Mouse (Mus musculus) urinary bladder, postnatal 10 days (tissue): ENCODE measurements around the gene Hipk3.

Source experiments
- DNase-seq: peaks from one replicate; pipeline ENCODE4 v3.0.0; 2022; ENCODE audit warnings: low spot score

The Hipk3 gene

DNA sequence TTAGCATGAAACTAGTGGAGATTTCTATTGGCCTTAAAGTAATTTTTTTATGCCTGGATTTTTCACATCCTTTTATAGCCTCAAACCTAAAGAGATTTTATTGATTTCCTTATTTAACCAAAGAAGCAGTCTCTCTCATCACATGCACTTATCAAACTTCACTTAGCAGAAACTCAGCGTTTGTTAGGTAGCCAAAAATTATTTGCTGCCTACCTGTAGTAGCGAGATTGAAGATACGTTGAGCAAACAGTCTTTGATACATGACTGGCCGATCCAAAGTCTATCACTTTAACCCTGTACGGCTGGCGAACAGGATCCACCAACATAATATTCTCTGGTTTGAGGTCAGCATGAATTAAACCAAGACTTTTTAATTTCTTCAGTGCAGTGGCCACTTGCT, 23.7 kb downstream of the Hipk3 start:
- no peak for DNase-seq

- DNase-seq, result no peak
Measured at GRCm38 (mm10) chr2:104468419-104468818, 25.8 kb downstream of the Hipk3 start.

GRCm38 (mm10) chr2:104466908-104467616, 27.2 kb downstream of the Hipk3 start:
- no peak for DNase-seq

DNA sequence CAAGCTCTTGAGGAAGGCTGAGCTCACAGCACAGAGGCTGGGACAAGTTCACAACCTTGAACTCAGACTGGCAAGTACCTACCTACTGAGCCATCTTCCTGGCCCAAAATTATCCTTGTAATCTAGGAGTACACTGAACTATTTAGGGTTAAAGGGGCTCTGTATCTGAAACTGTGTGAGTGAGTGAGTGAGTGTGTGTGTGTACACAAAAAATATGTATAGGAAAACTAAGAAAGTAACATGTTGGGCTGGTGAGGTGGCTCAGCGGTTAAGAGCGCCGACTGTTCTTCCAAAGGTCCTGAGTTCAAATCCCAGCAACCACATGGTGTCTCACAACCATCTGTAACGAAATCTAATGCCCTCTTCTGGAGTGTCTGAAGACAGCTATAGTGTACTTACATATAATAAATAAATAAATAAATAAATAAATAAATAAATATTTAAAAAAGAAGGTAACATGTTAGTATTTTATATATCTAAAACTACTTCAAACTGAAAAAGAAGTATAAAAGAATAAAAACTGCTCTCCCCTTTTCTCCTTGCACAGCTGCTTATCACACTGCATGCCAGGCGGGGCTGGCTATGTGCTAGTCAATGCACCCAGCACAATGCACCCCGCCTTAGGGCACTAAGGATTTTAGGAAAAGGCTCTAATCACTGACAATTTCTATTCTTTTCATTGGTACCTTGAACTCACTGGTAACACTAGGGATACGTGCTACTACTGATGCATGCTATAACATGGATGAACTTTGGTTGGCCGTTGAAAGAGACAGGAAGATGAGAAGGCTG, 28.4 kb downstream of the Hipk3 start:
- no peak for DNase-seq

- DNase-seq, result no peak
Measured at GRCm38 (mm10) chr2:104460021-104460420, 34.2 kb downstream of the Hipk3 start.

DNA sequence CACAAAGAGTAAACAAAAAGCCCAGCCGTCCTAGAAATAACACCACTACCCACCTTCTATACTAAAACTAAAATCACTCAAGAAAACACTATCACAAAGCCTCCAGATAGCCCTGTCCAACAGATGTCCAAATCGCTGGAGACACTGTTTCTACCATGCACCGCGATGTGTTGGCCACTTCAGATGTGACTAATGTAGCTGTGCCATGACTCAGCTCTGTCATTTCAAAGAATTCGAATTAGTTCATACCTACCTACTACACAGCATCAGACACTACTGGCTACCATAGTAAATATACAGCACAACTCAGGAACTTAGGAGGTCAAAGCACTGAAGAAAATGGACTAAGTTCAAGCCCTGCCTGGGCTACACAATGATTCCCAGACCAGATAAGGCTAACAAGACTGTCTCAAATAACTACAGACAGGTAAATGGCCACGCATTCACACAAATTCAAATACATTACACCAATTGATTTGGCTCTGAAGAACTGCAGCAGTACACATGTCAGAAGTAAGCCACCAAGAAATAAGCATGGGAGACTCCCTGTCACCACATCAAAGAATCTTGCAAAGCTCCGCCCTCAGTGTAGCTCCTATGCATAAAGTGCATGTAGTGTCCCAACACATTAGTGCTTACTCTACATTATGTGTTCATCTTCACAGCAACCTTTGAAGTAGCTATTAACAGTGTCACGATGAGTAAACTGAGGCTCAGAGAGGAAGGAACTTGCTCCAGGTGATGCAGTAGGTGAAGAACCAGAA, 35.5 kb downstream of the Hipk3 start:
- no peak for DNase-seq

GRCm38 (mm10) chr2:104457106-104457505, 37.1 kb downstream of the Hipk3 start:
- DNase-seq, result no peak

GRCm38 (mm10) chr2:104450685-104451084, 43.6 kb downstream of the Hipk3 start:
- DNase-seq, result no peak

GRCm38 (mm10) chr2:104449191-104449590, 45.1 kb downstream of the Hipk3 start:
- DNase-seq, result no peak

DNA sequence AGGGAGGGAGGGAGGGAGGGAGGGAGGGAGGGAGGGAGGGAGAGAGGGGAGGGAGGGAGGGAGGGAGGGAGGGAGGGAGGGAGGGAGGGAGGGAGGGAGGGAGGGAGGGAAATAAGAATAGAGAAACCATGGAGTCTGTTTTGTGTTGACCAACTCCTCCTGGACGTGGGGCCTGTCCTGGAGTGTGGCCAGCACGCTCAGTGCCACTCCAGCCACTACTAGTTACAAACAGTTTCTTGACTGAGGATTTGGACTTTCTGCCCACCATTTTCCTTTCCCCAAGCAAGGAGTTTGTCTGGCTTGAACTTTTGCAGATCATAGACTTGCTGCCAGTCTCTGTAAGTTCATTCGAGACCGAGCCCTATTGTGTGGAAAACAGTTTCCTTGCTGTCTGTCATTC, 46.0 kb downstream of the Hipk3 start:
- DNase-seq, result no peak

DNA sequence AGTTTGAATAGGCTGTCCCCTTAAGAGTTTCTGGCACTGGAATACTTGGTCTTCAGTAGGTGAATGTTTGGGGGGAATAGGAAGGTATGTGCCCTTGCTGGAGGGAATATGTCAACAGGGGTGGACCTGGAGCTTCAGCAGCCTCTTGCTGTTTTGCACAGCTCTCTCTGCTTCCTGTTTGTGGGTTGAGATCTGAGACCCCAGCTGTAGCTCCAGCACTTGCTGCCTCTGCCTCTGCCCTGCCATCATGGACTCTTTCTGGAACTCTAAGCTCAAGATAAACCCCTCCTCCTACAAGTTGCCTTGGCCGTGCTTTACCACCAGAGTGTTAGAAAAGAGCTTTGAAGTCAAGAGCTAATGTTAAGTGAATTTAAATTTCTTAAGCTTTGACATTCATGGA, 48.2 kb downstream of the Hipk3 start:
- DNase-seq, result no peak

DNA sequence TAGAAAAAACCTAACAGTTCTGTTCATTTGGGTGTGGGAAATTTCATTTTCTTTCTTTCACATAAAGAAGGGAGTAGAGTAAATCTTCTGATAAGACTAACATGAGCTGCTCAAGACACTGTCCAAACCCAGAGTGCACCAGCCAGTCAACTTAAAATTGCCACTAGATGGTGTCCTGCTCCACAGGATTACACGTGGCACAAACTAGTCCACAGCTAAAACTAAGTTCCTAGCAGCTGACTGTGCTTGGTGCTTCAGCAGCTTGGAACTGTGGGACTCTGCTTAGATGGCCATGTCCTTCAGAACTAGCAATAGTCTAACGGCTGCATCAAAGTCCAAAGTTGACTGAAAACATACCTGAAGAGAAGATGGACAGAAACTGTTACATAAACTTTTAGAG, 49.5 kb downstream of the Hipk3 start:
- no peak for DNase-seq

DNA sequence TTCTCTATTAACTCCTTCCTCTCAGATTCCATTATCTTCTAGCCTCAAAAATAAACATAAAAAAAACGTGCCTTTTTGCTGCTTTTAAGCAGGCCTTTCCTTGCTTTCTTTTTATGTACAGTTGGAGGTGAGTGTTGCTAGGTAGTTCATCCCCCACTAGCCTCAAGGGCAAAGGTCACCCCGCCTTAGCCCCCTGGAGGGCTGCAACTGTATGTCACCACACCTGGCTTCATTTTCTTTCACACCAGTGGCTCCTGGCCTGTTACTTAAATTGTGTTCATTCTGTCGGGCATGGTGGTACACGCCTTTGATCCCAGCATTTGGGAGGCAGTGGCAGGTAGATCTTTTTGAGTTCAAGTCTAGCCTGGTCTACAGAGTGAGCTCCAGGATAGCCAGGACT, 51.9 kb downstream of the Hipk3 start:
- DNase-seq, result no peak

GRCm38 (mm10) chr2:104436226-104436625, 58.0 kb downstream of the Hipk3 start:
- no peak for DNase-seq

- DNase-seq, result no peak
Measured at GRCm38 (mm10) chr2:104431067-104431466, 63.2 kb downstream of the Hipk3 start.

DNA sequence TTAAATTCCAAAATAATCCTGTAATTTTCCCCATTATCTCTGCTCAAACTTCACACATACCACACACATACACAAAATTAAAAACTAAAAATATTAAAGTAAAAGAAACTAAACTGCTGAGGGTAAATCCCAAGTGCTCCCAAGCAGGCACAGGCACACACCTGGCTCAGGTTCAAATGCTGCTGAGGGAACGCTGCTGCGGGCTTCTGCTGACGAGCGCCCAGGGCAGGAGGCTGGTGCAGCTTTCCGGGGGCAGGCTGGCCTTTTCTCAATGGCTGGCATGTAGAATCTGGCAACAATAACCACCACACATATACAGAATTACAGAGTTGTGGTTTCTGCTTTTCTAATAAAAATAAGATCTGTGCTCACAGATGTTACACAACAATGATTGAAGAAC, 63.7 kb downstream of the Hipk3 start:
- no peak for DNase-seq

DNA sequence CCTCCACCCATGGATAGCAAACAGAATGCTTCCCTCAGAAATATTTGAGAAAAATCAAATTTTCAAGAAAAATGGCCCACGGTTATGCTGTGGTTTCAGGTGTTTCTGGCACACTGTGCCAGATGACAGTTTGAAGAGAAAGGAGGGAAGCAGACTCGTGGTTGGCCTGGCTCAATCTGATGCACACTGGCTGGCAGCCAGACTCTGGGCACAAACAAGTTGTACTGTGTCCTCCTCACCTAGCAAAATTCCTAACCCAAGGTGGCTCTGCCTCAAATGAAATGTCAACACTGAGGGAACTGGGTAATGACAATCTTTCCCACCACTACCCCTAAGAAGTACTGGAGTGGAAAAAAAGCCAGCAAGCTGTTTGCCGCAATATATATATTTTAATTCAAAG, 68.1 kb downstream of the Hipk3 start:
- DNase-seq, result no peak

- no peak for DNase-seq
Measured at GRCm38 (mm10) chr2:104422230-104422629, 72.0 kb downstream of the Hipk3 start.

- no peak for DNase-seq
Measured at GRCm38 (mm10) chr2:104420805-104421204, 73.4 kb downstream of the Hipk3 start.

DNA sequence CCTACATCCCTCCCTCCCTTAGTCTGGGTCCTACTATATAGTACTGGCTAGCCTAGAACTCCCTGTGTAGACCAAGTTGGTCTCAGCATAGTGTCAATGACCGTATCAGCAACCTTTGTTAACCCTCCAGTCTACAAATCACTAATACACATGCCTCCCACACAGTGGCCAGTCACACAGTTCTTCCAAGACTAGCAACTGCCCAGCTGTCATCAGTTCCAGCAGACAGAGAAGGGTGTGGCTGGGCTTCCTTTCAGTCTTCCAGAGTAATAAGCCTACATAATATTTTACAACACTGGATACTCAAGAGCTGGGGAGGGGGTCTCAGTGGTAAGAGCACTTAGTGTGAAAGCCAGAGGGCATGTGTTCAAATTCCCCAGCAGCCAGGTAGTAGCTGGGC, 74.2 kb downstream of the Hipk3 start:
- DNase-seq, result no peak

DNA sequence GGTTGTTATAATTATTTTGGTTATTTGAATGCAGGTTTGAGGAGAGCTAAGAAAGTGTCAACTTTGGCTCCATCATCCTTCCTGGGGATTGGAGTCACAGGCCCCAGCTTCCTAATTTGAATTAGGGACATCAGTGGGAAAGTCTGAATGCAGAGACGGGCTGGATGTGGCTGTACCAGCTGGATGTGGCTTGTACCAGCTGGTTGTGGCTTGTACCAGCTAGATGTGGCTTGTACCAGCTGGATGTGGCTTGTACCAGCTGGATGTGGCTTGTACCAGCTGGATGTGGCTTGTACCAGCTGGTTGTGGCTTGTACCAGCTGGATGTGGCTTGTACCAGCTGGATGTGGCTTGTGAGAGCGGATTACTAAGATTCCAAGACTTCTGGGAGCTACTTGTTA, 74.8 kb downstream of the Hipk3 start:
- no peak for DNase-seq

GRCm38 (mm10) chr2:104413011-104413410, 81.2 kb downstream of the Hipk3 start:
- no peak for DNase-seq

DNA sequence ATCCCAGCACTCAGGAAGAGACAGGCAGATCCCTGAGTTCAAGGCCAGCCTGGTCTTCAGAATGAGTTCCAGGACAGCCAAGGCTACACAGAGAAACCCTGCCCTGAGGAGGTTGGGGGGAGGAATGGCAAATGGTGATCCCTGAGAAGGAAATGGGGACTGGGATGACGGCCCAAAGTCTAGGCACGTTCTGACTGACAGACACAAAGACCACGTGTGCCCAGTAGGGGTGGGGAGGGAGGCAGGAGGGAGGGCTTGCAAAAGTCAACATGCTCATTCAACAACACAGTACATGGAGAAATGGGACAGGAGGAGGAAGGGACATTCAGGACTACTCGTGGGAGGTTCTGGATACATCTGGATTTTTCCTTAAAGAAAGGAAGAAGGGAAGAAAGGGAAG, 81.8 kb downstream of the Hipk3 start:
- no peak for DNase-seq
